Mouse (Mus musculus): ENCODE data around the gene Rbm10. TPM values are rescaled to one million over a fixed set of nuclear protein-coding genes. Genes with fewer than 3 reads are reported as not detected.

Rbm10 gene
- 38.7 TPM for polyA plus RNA-seq (2015; fragmentation: Illumina TruSeq; extraction: RNeasy Lipid Tissue Mini Kit (QIAGEN cat#74804); ENCODE audit: low read depth, low replicate concordance)

GRCm38 (mm10) chrX:20617176-20617902 is at the start of gene Rbm10, which contains the start of gene Ndufb11:
Rbm10 (plus strand) TSS chrX:20617503.
Ndufb11 (minus strand) TSS chrX:20617619.

GRCm38 (mm10) chrX:20658026-20658652 is 40.8 kb downstream of the Rbm10 start, which contains the start of gene Uba1:
Uba1 (plus strand) TSS chrX:20658326.

GRCm38 (mm10) chrX:20687519-20688067 is 70.3 kb downstream of the Rbm10 start, which contains the start of gene Cdk16:
Cdk16 (plus strand) TSS chrX:20687954.

Other genes with a start within 250 kb of the Rbm10 start
- 5.8 TPM for gene Jade3, start 191.8 kb upstream of the Rbm10 start, polyA plus RNA-seq (2015; fragmentation: Illumina TruSeq; extraction: RNeasy Lipid Tissue Mini Kit (QIAGEN cat#74804); ENCODE audit: low read depth, low replicate concordance)
- gene Rgn, start 67.7 kb upstream of the Rbm10 start, polyA plus RNA-seq (2015; fragmentation: Illumina TruSeq; extraction: RNeasy Lipid Tissue Mini Kit (QIAGEN cat#74804); ENCODE audit: low read depth, low replicate concordance), result 0.94 TPM
- gene Ndufb11, start 116 bp downstream of the Rbm10 start, polyA plus RNA-seq (2015; fragmentation: Illumina TruSeq; extraction: RNeasy Lipid Tissue Mini Kit (QIAGEN cat#74804); ENCODE audit: low read depth, low replicate concordance), result 306 TPM
- 236 TPM for gene Uba1, start 40.8 kb downstream of the Rbm10 start, polyA plus RNA-seq (2015; fragmentation: Illumina TruSeq; extraction: RNeasy Lipid Tissue Mini Kit (QIAGEN cat#74804); ENCODE audit: low read depth, low replicate concordance)
- 228 TPM for gene Cdk16, start 70.5 kb downstream of the Rbm10 start, polyA plus RNA-seq (2015; fragmentation: Illumina TruSeq; extraction: RNeasy Lipid Tissue Mini Kit (QIAGEN cat#74804); ENCODE audit: low read depth, low replicate concordance)
- gene Usp11, start 86.4 kb downstream of the Rbm10 start, polyA plus RNA-seq (2015; fragmentation: Illumina TruSeq; extraction: RNeasy Lipid Tissue Mini Kit (QIAGEN cat#74804); ENCODE audit: low read depth, low replicate concordance), result 83.3 TPM
- gene Araf, start 180.3 kb downstream of the Rbm10 start, polyA plus RNA-seq (2015; fragmentation: Illumina TruSeq; extraction: RNeasy Lipid Tissue Mini Kit (QIAGEN cat#74804); ENCODE audit: low read depth, low replicate concordance), result 296 TPM